Mouse (Mus musculus) heart, embryonic 13.5 days (tissue): ENCODE results near the gene Cd55b. TPM values are rescaled to one million over a fixed set of nuclear protein-coding genes. Genes with fewer than 3 reads are reported as not detected.
A peak's percentile ranks its signal among the peaks of the same experiment; 100 is the strongest.
"Not testable (repeated sequence)": the region's sequence is repeated elsewhere in the genome, so short reads cannot be mapped to it uniquely, and the experiment has no call there.

Experiments used
- ATAC-seq: fragments of 200-750 bp; cut with Nextera tagmentation; 2 replicates; pipeline ENCODE4 v1.8.0; 2017; ENCODE audit warnings: moderate TSS enrichment; ENCODE audit not compliant: insufficient number of reproducible peaks, low FRiP score, low TSS enrichment; ENCODE audit errors: extremely low read depth
- H3K27ac ChIP-seq: fragments of 300-500 bp; sonication (generic); replicated peaks from 2 replicates; pipeline ENCODE4 v1.5.1; 2015; ENCODE audit warnings: moderate library complexity, mild to moderate bottlenecking, inconsistent platforms
- H3K27me3 ChIP-seq: fragments of 300-500 bp; sonication (generic); replicated peaks from 2 replicates; pipeline ENCODE4 v1.6.1; 2015; ENCODE audit warnings: mild to moderate bottlenecking, inconsistent platforms
- H3K36me3 ChIP-seq: fragments of 300-500 bp; sonication (generic); 2 replicates; pipeline ENCODE4 v1.6.1; 2015; ENCODE audit warnings: mild to moderate bottlenecking, inconsistent platforms
- H3K4me1 ChIP-seq: fragments of 300-500 bp; sonication (generic); 2 replicates; pipeline ENCODE4 v1.6.1; 2015; ENCODE audit warnings: inconsistent platforms
- H3K4me2 ChIP-seq: fragments of 300-500 bp; sonication (generic); 2 replicates; pipeline ENCODE4 v1.6.1; 2015; ENCODE audit warnings: inconsistent platforms, mild to moderate bottlenecking, moderate library complexity
- H3K4me3 ChIP-seq: fragments of 300-500 bp; sonication (generic); 2 replicates; pipeline ENCODE4 v1.5.1; 2015; ENCODE audit warnings: moderate library complexity, mild to moderate bottlenecking, inconsistent platforms
- H3K9ac ChIP-seq: fragments of 300-500 bp; sonication (generic); 2 replicates; pipeline ENCODE4 v1.6.1; 2015; ENCODE audit warnings: inconsistent platforms, mild to moderate bottlenecking, moderate library complexity
- H3K9me3 ChIP-seq: fragments of 300-500 bp; sonication (generic); 2 replicates; pipeline ENCODE4 v1.6.1; 2016; ENCODE audit warnings: inconsistent platforms
- WGBS: fragments of 180-500 bp; shearing (Covaris S2); methylation state at CpG from one replicate; pipeline ENCODE4 v1.1.7; 2015; ENCODE audit warnings: mixed read lengths; 5-methylcytosine and 5-hydroxymethylcytosine counted together
- polyA plus RNA-seq: library from polyadenylated mRNA; unstranded; fragments of >200 nt; fragmentation: Nextera tagmentation; extraction: Ambion mirVana; gene quantifications from 2 replicates; pipeline ENCODE4 v1.2.1, GENCODE M21; 2015

Gene Cd55b
- polyA plus RNA-seq = not detected in 2 replicates

GRCm38 (mm10) chr1:130422664-130423111 lies at the start of gene Cd55b:
Gene Cd55b, minus strand, starts transcription at chr1:130423009.
- Histone ChIP-seq H3K4me2 (peak within 1 kb of the TSS; percentile 54), H3K4me3 (peak within 1 kb of the TSS; percentile 16; the same call in 1 of the 2 replicates), H3K36me3 (no peaks in the 10 kb centered on the region), H3K9me3 (no peaks in the 10 kb centered on the region), H3K9ac (no peak within 1 kb of the TSS), H3K27ac (no peak within 1 kb of the TSS), H3K27me3 (no peaks in the 10 kb centered on the region), H3K4me1 (peaks cover 9% of the 10 kb centered on the region)
- no peak for ATAC-seq
- 35% methylated on average over 18 of the region's 18 CpGs for WGBS

- no peak overlapping the region for H3K4me2 ChIP-seq
- H3K9ac ChIP-seq = no peak overlapping the region
- H3K27ac ChIP-seq = no peak overlapping the region
- no peaks in the 10 kb centered on the region for H3K27me3 ChIP-seq
- H3K4me3 ChIP-seq = no peak overlapping the region
- no peaks in the 10 kb centered on the region for H3K4me1 ChIP-seq
- H3K36me3 ChIP-seq = no peaks in the 10 kb centered on the region
- H3K9me3 ChIP-seq = no peaks in the 10 kb centered on the region
- ATAC-seq = no peak
- 71% methylated on average over 4 of the region's 4 CpGs for WGBS
These were observed 47.3 kb upstream of the Cd55b start for GRCm38 (mm10) chr1:130470074-130470473.

GRCm38 (mm10) chr1:130467453-130467852 lies 44.6 kb upstream of the Cd55b start:
- Histone ChIP-seq H3K4me2 (no peak overlapping the region), H3K9ac (no peak overlapping the region), H3K27ac (0 out of 2 replicates have a peak overlapping the region, but pooled peaks have one; percentile 20), H3K4me3 (no peak overlapping the region), H3K9me3 (no peaks in the 10 kb centered on the region), H3K36me3 (no peaks in the 10 kb centered on the region), H3K27me3 (no peaks in the 10 kb centered on the region), H3K4me1 (peaks cover 5% of the 10 kb centered on the region)
- ATAC-seq = no peak
- 49% methylated on average over 2 of the region's 2 CpGs for WGBS

GRCm38 (mm10) chr1:130464173-130464572 lies 41.4 kb upstream of the Cd55b start:
- H3K4me2 ChIP-seq = no peak overlapping the region
- no peaks in the 10 kb centered on the region for H3K9me3 ChIP-seq
- no peaks in the 10 kb centered on the region for H3K36me3 ChIP-seq
- H3K4me1 ChIP-seq = peaks cover 5% of the 10 kb centered on the region
- no peaks in the 10 kb centered on the region for H3K27me3 ChIP-seq
- no peak overlapping the region for H3K9ac ChIP-seq
- H3K4me3 ChIP-seq = no peak overlapping the region
- ATAC-seq = no peak
- no peak overlapping the region for H3K27ac ChIP-seq

- peaks cover 5% of the 10 kb centered on the region for H3K4me1 ChIP-seq
- peak; percentile 37; the same call in 1 of the 2 replicates for ATAC-seq
- peak overlapping the region; percentile 32; the same call in 1 of the 2 replicates for H3K27ac ChIP-seq
- peak overlapping the region; percentile 81 for H3K4me3 ChIP-seq
- H3K36me3 ChIP-seq = no peaks in the 10 kb centered on the region
- H3K9me3 ChIP-seq = no peaks in the 10 kb centered on the region
- 8% methylated on average over 4 of the region's 4 CpGs for WGBS
- H3K9ac ChIP-seq = peak overlapping the region; percentile 84
- H3K4me2 ChIP-seq = peak overlapping the region; percentile 93
- no peaks in the 10 kb centered on the region for H3K27me3 ChIP-seq
These were observed 40.1 kb upstream of the Cd55b start for GRCm38 (mm10) chr1:130462867-130463266.

GRCm38 (mm10) chr1:130462084-130462861 lies 39.5 kb upstream of the Cd55b start, which contains the start of gene Cd55:
Gene Cd55, minus strand, starts transcription at chr1:130462744.
- under 1% methylated on average over 45 of the region's 45 CpGs for WGBS

GRCm38 (mm10) chr1:130455111-130455510 lies 32.3 kb upstream of the Cd55b start:
- no peak for ATAC-seq

More at GRCm38 (mm10) chr1:130462084-130462861, 39.5 kb upstream of the Cd55b start, which contains the start of gene Cd55:
- Histone ChIP-seq H3K4me2 (peak within 1 kb of the TSS; percentile 93), H3K27me3 (no peaks in the 10 kb centered on the region), H3K27ac (peak within 1 kb of the TSS; percentile 32; the same call in 1 of the 2 replicates), H3K9me3 (no peaks in the 10 kb centered on the region), H3K4me1 (peaks cover 5% of the 10 kb centered on the region), H3K9ac (peak within 1 kb of the TSS; percentile 84), H3K36me3 (no peaks in the 10 kb centered on the region), H3K4me3 (peak within 1 kb of the TSS; percentile 81)
- peak; percentile 82 for ATAC-seq

GRCm38 (mm10) chr1:130442930-130443329 lies 20.1 kb upstream of the Cd55b start:
- not testable (repeated sequence) for H3K4me1 ChIP-seq, H3K4me3 ChIP-seq, H3K4me2 ChIP-seq, H3K27ac ChIP-seq, ATAC-seq, H3K9me3 ChIP-seq, H3K36me3 ChIP-seq, H3K9ac ChIP-seq, H3K27me3 ChIP-seq
- WGBS = 72% methylated on average over 1 of the region's 1 CpGs

More at GRCm38 (mm10) chr1:130455111-130455510, 32.3 kb upstream of the Cd55b start:
- H3K9me3 ChIP-seq = no peaks in the 10 kb centered on the region
- no peaks in the 10 kb centered on the region for H3K4me1 ChIP-seq
- WGBS = 85% methylated on average over 2 of the region's 2 CpGs
- H3K27me3 ChIP-seq = no peaks in the 10 kb centered on the region
- no peak overlapping the region for H3K4me3 ChIP-seq
- H3K9ac ChIP-seq = no peak overlapping the region
- H3K27ac ChIP-seq = no peak overlapping the region
- H3K4me2 ChIP-seq = no peak overlapping the region
- H3K36me3 ChIP-seq = no peaks in the 10 kb centered on the region

GRCm38 (mm10) chr1:130430920-130431319 lies 8.1 kb upstream of the Cd55b start:
- H3K4me2 ChIP-seq = no peak overlapping the region
- H3K27me3 ChIP-seq = no peaks in the 10 kb centered on the region
- H3K4me3 ChIP-seq = no peak overlapping the region
- 62% methylated on average over 4 of the region's 4 CpGs for WGBS
- H3K4me1 ChIP-seq = 0 out of 2 replicates have a peak, but pooled peaks cover 3% of the 10 kb centered on the region
- H3K9me3 ChIP-seq = no peaks in the 10 kb centered on the region
- H3K9ac ChIP-seq = no peak overlapping the region
- no peak for ATAC-seq
- H3K36me3 ChIP-seq = 0 out of 2 replicates have a peak, but pooled peaks cover 3% of the 10 kb centered on the region
- no peak overlapping the region for H3K27ac ChIP-seq

- H3K9ac ChIP-seq, H3K4me2 ChIP-seq, H3K9me3 ChIP-seq, ATAC-seq, H3K27ac ChIP-seq, H3K27me3 ChIP-seq, H3K36me3 ChIP-seq, H3K4me3 ChIP-seq, H3K4me1 ChIP-seq: not testable (repeated sequence)
These were observed 5.9 kb upstream of the Cd55b start for GRCm38 (mm10) chr1:130428667-130429066.

GRCm38 (mm10) chr1:130427175-130427853 lies 4.5 kb upstream of the Cd55b start:
- not testable (repeated sequence) for H3K9ac ChIP-seq, H3K4me3 ChIP-seq, H3K27ac ChIP-seq, H3K27me3 ChIP-seq, H3K36me3 ChIP-seq, H3K4me2 ChIP-seq, H3K9me3 ChIP-seq, ATAC-seq
- H3K4me1 ChIP-seq = peaks cover 10% of the 10 kb centered on the region
- WGBS = 51% methylated on average over 3 of the region's 3 CpGs
